Mouse (Mus musculus): Measurements from ENCODE around the gene Rab8b.

- no peak for TF ChIP-seq POLR2A (IDR thresholded peaks at IDR 0.05; ENCODE audit: insufficient read length, low read depth)
- no peak for TF ChIP-seq MAX (IDR thresholded peaks at IDR 0.05; ENCODE audit: low read depth)
- TF ChIP-seq POLR2AphosphoS2 (IDR thresholded peaks at IDR 0.05; ENCODE audit: insufficient read length, low read depth) = no peak
- no peak for TF ChIP-seq TCF12 (IDR thresholded peaks at IDR 0.05; ENCODE audit: insufficient read depth, poor library complexity, severe bottlenecking)
- no peak for TF ChIP-seq E2F4 (IDR thresholded peaks at IDR 0.05; ENCODE audit: insufficient read depth)
- no peak for TF ChIP-seq TCF3 (IDR thresholded peaks at IDR 0.05; ENCODE audit: insufficient read length, low read depth)
- no peak for TF ChIP-seq SRF (IDR thresholded peaks at IDR 0.05; ENCODE audit: control insufficient read depth, insufficient read length, low read depth)
- no peak for TF ChIP-seq USF1 (IDR thresholded peaks at IDR 0.05; ENCODE audit: low read depth)
- TF ChIP-seq CEBPB (IDR thresholded peaks at IDR 0.05; ENCODE audit: insufficient read depth, poor library complexity, severe bottlenecking) = no peak
- no peak for TF ChIP-seq MYOG (IDR thresholded peaks at IDR 0.05; ENCODE audit: control insufficient read depth in 1 of 3, insufficient read depth in 1 of 3, insufficient read length in 2 of 3, low read depth in 2 of 3)
- no peak for TF ChIP-seq REST (IDR thresholded peaks at IDR 0.05; ENCODE audit: insufficient read depth, insufficient read length)
- no peak for TF ChIP-seq MYOD1 (IDR thresholded peaks at IDR 0.05; ENCODE audit: control insufficient read depth in 1 of 3, insufficient read length in 2 of 3, low read depth in 2 of 3)
Observed at GRCm38 (mm10) chr9:66952321-66952720, 32.8 kb upstream of the Rab8b start.
